Mouse (Mus musculus): ENCODE measurements around the gene 1700016H13Rik. TPM values are rescaled to one million over a fixed set of nuclear protein-coding genes. Genes with fewer than 3 reads are reported as not detected.

1700016H13Rik gene
- polyA plus RNA-seq, 1 experiment from 2014 or later = 1.3 TPM

GRCm38 (mm10) chr5:103603115-103603893 is 52.5 kb downstream of the 1700016H13Rik start:
- no peak overlapping the region for H3K4me3 ChIP-seq (ENCODE audit: low read depth, low read length)
- no peak for TF ChIP-seq EP300 (IDR thresholded peaks at IDR 0.05)
- no peak for TF ChIP-seq CTCF (IDR thresholded peaks at IDR 0.05)
- no peak overlapping the region for H3K27ac ChIP-seq (ENCODE audit: low read length)
- no peak for DNase-seq (ENCODE audit: low spot score)
- H3K4me2 ChIP-seq (replicated peaks; ENCODE audit: low read depth, low read length) = no peak overlapping the region
- H3K4me1 ChIP-seq (ENCODE audit: insufficient read depth, low read depth, low read length) = no peaks in the 10 kb centered on the region
- no peaks in the 10 kb centered on the region for H3K9me3 ChIP-seq (ENCODE audit: low read length)
- WGBS = 66% methylated on average over 11 of the region's 11 CpGs
- H3K36me3 ChIP-seq (ENCODE audit: insufficient read depth, low read length) = no peaks in the 10 kb centered on the region
- no peak for ATAC-seq
- no peaks in the 10 kb centered on the region for H3K27me3 ChIP-seq (replicated peaks; ENCODE audit: insufficient read depth, low read length)
- no peak overlapping the region for H3K9ac ChIP-seq (replicated peaks; ENCODE audit: low read depth)

DNA sequence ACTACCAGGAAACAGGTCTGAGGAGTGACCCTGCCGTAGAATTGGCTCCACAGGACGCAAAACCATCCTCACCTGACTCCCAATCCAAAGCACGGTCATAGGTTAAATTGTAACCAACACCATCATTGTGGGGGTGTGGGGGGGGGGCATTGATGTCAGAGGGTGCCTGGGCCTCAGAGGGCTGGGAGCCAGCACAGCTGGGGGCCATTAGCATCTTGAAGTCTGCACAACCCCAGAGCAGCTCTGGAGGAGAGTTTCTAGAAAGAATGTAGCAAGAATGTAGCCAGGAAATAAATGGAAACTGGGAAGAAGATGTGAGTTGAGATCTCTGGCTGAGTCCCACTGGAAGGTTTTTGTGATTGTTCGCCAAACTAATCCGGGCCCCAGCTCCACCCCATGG is 56.9 kb downstream of the 1700016H13Rik start:
- no peak for DNase-seq (ENCODE audit: low spot score)
- H3K27ac ChIP-seq (ENCODE audit: low read length) = no peak overlapping the region

GRCm38 (mm10) chr5:103598264-103598663 is 57.5 kb downstream of the 1700016H13Rik start:
- no peak overlapping the region for H3K4me3 ChIP-seq (ENCODE audit: low read depth, low read length)
- DNase-seq (ENCODE audit: low spot score) = no peak
- H3K36me3 ChIP-seq (ENCODE audit: insufficient read depth, low read length) = no peaks in the 10 kb centered on the region
- no peak overlapping the region for H3K9ac ChIP-seq (replicated peaks; ENCODE audit: low read depth)
- 57% methylated on average over 9 of the region's 9 CpGs for WGBS
- ATAC-seq = no peak
- H3K4me1 ChIP-seq (ENCODE audit: insufficient read depth, low read depth, low read length) = no peaks in the 10 kb centered on the region
- TF ChIP-seq EP300 (IDR thresholded peaks at IDR 0.05) (no peak), CTCF (IDR thresholded peaks at IDR 0.05) (no peak)
- no peak overlapping the region for H3K27ac ChIP-seq (ENCODE audit: low read length)
- H3K27me3 ChIP-seq (replicated peaks; ENCODE audit: insufficient read depth, low read length) = no peaks in the 10 kb centered on the region
- no peaks in the 10 kb centered on the region for H3K9me3 ChIP-seq (ENCODE audit: low read length)
- H3K4me2 ChIP-seq (replicated peaks; ENCODE audit: low read depth, low read length) = no peak overlapping the region

More for the DNA sequence above, 56.9 kb downstream of the 1700016H13Rik start:
- H3K4me2 ChIP-seq (replicated peaks; ENCODE audit: low read depth, low read length) = no peak overlapping the region
- no peak for ATAC-seq
- TF ChIP-seq CTCF (IDR thresholded peaks at IDR 0.05) = no peak
- WGBS = 68% methylated on average over 5 of the region's 5 CpGs
- H3K4me1 ChIP-seq (ENCODE audit: insufficient read depth, low read depth, low read length) = no peaks in the 10 kb centered on the region
- H3K9ac ChIP-seq (replicated peaks; ENCODE audit: low read depth) = no peak overlapping the region
- no peaks in the 10 kb centered on the region for H3K27me3 ChIP-seq (replicated peaks; ENCODE audit: insufficient read depth, low read length)
- H3K36me3 ChIP-seq (ENCODE audit: insufficient read depth, low read length) = no peaks in the 10 kb centered on the region
- H3K4me3 ChIP-seq (ENCODE audit: low read depth, low read length) = no peak overlapping the region
- H3K9me3 ChIP-seq (ENCODE audit: low read length) = no peaks in the 10 kb centered on the region

Other genes with a start within 250 kb of the 1700016H13Rik start
- gene Ptpn13, start 230.8 kb downstream of the 1700016H13Rik start, polyA plus RNA-seq (2015; fragmentation: Nextera tagmentation; extraction: Ambion mirVana) = 8.9 and 9.4 TPM in 2 replicates
- 6.9 and 13.8 TPM in 2 replicates for gene Slc10a6, start 26.6 kb downstream of the 1700016H13Rik start, polyA plus RNA-seq (2015; fragmentation: Nextera tagmentation; extraction: Ambion mirVana)
- gene Aff1, start 36.4 kb upstream of the 1700016H13Rik start, polyA plus RNA-seq (2015; fragmentation: Nextera tagmentation; extraction: Ambion mirVana) = 9.4 and 10.0 TPM in 2 replicates